Mouse (Mus musculus): Measurements from ENCODE around the gene Dnase1l3. TPM values are rescaled to one million over a fixed set of nuclear protein-coding genes. Genes with fewer than 3 reads are reported as not detected.

The Dnase1l3 gene
- polyA plus RNA-seq (2015; fragmentation: Nextera tagmentation; extraction: Ambion mirVana): 0.13 TPM in 1 of 2 replicates, not detected in the other

DNA sequence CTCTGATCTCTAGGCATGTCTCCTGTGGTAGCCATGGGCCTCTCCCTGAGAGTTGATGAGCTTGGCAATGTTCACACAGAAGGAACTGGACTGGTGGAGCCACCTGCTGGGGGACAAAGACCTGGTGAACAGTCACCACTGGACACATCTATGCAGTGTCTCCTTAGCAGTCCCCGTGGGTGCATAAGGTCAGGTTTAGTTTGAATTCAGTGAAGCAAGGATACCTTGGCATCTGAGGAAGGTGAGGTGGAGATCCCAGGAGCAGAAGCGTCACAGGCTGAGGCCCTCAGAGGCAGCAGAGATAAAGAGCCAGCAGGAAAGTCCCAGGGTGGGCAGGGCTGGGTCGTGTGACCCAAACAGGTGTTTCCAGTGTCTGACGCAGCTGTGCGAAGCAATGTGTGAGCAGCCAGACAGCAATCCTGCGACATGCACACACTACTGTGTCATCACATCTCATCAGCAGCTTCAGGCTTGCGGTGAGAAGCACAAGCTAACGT is at the start of gene Dnase1l3:
TSS of gene Dnase1l3 (minus strand) at position 303 of the 497 bp plus-strand sequence.

DNA sequence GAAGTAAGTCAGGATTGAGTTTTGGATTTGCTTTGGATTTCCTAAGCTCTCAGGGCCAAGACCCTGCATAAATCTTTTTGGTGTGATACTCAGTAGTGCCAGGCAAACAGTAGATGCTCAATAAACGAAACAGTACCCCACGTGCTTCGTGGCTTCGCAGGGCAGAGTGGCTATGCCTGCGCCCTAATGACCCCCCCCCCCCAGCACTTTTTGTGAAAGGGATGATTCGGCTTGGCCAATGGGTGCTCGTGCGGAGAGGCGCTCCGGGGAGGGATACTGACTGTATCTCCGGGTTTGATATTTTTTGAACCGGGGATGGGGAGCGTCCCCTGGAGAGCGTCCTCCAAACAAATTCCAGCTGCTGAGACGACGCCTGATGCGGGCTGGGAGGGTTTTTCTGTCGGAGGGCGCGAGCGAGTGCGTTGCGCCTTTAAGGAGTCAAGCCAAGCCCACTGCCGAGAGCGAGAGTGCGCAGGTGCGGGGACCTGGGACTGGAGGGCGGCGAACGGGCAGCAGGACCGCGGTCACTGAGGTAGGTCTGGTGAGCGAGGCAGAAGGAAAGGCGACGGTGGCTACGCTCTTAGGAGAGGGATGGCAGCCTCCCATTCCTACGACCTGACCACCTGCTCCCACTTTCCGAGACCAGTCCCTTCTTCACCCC is 8.2 kb upstream of the Dnase1l3 start, which contains the start of gene Abhd6:
TSS of gene Abhd6 (plus strand) at position 471 of the 661 bp plus-strand sequence.

DNA sequence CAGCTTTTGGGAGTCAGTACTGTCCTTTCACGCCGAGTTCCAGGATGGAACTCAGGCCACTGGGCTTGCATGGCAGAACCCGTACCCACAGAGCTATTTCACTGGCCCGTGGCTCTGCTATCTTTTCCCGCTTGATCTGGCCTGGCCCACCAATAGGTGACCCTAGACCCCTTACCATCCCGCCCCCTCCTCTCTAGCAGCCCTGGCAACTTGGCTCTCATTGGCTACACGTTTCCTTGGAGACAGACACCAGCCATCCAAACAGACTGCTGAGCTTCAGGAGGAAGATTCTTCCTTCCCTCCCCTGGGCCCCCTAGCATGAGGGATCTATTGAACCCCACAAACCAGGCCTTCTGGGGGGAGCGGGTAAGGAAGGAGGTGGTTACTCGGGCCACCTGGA is 37.3 kb downstream of the Dnase1l3 start, which contains the start of gene Gm45521:
TSS of gene Gm45521 (plus strand) at position 240 of the 400 bp plus-strand sequence.

Other genes starting within 250 kb of the Dnase1l3 start
- gene Gm26661, start 203.0 kb downstream of the Dnase1l3 start, polyA plus RNA-seq (2015; fragmentation: Nextera tagmentation; extraction: Ambion mirVana): 0.62 TPM in 1 of 2 replicates, not detected in the other
- 4.4 and 4.9 TPM in 2 replicates for gene Flnb, start 176.6 kb downstream of the Dnase1l3 start, polyA plus RNA-seq (2015; fragmentation: Nextera tagmentation; extraction: Ambion mirVana)
- not detected in 2 replicates for gene Gm45521, start 37.3 kb downstream of the Dnase1l3 start, polyA plus RNA-seq (2015; fragmentation: Nextera tagmentation; extraction: Ambion mirVana)
- gene Abhd6, start 8.3 kb upstream of the Dnase1l3 start, polyA plus RNA-seq (2015; fragmentation: Nextera tagmentation; extraction: Ambion mirVana): 40.8 and 42.7 TPM in 2 replicates
- 40.9 and 41.8 TPM in 2 replicates for gene Rpp14, start 85.8 kb upstream of the Dnase1l3 start, polyA plus RNA-seq (2015; fragmentation: Nextera tagmentation; extraction: Ambion mirVana)
- 57.0 and 62.8 TPM in 2 replicates for gene Pxk, start 103.6 kb upstream of the Dnase1l3 start, polyA plus RNA-seq (2015; fragmentation: Nextera tagmentation; extraction: Ambion mirVana)
- gene Pdhb, start 178.5 kb upstream of the Dnase1l3 start, polyA plus RNA-seq (2015; fragmentation: Nextera tagmentation; extraction: Ambion mirVana): 308 and 312 TPM in 2 replicates
- gene Kctd6, start 219.6 kb upstream of the Dnase1l3 start, polyA plus RNA-seq (2015; fragmentation: Nextera tagmentation; extraction: Ambion mirVana): 35.2 and 40.8 TPM in 2 replicates